Mouse (Mus musculus) layer of hippocampus, adult 11-12 months (tissue): ENCODE measurements around the gene Nudt5.
A peak's percentile ranks its signal among the peaks of the same experiment; 100 is the strongest.

Experiments used
- DNase-seq: peaks from one replicate; pipeline ENCODE4 v3.0.0; 2022; ENCODE audit warnings: low spot score

The Nudt5 gene

DNA sequence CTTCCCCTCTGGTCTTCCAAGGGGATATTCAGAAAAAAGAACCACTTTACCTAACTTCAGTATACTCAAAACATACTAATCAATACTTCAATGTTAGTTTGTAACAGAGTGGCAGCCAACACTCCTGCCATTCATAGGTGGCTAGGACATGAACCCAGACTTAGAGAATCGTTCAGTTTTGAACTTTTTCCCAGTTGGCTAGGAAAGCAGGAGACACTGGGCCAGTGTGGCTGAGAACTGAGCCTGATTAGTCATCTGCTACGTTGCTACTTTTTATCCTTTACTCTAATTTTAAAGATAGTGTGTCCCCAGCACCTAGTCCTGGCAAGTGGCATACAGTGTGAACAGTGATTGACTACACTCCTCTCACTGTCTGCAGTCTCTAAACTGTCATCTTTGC, 22.9 kb downstream of the Nudt5 start:
- no peak for DNase-seq

DNA sequence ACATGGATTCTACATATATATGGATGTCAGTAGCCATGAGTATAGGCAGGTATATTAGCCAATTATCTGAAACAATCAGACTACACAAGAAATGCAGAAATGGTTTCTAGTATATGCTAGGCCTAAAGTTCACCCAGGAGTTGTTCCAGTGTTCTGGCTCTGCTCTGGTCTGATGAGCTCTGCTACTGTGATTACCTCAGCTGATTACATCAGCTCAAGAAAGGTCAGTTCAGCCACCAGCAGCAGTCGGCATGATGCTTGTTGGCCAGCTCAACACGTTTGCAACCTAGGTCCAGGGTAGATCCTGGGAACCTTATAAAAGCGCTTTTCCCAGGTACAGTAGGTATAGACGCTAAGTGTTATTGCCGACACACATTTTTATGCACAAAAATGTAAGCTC, 24.9 kb downstream of the Nudt5 start:
- DNase-seq = no peak

DNA sequence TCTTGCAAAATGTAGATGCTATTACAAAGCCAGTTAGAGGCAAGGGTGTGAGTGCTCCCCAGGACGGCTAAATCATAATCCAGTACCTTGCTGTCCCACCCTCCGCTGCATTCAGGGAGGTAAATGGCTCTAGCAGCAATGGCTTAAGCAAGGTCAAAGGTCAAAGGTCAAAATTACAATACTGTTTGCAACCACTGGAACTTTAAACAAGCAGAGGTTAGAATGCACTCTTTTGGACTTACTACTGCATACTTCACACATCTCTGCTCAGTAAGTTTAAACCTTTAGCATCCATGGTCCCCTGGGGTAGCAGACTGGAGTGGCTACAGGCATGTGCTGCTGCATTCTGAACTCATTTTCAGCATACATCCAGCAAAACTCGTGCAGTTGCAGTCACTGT, 32.6 kb downstream of the Nudt5 start:
- no peak for DNase-seq

DNA sequence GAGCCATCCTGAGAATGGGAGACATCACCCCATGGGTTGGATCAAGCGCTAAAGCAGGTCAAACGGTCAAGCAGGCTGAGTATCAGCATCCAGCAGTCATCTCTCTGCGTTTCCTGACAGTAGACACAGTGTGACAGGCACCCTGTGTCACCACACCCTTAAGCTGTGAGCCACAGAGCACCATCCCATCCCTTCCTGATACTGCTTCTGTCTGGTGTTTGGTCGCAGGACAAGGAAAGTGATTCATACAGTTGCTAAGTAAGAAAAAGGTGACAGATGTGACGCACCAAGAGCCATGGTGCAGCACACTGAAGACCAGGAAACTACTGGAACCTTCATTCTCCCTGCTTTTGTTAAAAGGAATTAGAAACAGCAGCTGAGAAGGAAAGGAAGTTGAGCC, 44.0 kb downstream of the Nudt5 start:
- no peak for DNase-seq

DNA sequence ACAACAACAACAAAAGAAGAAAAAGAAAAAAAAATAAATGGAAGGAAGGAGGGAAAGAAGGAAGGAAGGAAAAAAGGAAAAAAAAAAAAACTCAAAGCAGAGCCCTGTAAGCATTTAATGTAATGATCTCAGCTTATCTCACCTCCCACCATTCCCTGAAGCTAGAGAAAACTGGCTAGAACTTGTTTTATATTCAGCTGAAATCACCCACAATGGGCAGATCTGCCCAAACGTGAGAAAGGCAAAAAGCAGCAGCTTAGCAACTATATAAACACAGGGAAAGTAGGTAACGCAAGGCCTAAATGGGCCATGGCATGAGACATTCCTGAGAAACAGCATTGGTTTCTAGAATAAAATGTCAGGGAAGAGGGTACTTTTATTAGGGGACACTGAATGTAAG, 44.6 kb downstream of the Nudt5 start:
- no peak for DNase-seq

DNA sequence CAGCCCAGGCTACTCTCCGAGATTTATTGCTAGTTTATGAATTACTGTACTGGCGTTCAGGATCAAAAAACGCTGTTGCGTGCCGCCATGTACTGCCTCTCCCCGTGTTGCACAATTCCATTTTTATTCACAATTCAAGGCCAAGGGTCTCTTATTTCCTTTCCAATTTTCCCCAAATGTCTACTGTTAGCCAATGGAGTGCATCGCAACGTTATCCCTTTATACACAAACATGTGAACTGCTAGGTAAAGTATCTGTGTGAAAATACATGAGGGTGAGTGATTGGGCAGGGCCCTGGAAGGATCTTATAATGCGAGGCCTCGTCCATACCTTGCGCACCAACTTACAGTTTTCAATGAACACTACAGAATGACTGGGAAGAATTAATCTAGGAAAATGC, 49.5 kb downstream of the Nudt5 start:
- DNase-seq = no peak

DNA sequence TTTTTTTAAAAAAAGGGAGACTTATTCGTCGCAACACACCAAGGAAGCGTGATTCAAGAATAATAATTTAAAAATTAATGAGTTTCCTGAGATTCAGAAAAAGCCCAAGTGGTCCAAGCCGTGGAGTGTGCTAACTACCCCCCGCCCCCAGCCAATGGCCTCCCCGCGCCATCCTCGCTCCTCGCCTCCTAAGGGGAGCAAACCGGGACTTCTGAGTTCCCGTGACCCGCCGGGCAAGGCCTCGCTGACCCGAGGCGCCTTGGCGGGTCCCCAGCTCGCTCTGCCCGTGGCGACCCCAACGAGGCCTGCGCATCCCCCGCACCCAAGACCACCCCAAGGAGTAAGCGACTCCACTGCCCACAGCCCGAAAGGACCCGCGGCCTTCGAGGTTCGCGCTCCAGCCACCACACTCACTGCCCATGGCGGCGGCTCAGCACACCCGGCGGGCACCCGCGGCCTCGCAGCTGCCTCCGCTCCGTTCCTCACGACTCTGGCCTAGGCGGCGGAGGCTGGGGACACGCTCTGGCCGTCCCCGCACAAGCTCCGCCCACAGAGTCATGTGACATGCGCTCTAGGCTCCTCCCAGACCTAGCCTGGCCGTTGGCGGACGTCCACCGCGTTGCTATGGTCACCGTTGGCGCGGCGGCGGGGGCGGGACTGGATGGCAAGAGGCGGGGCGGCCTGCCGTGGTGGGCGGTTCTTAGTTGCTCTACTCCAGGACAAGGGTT, 50.2 kb downstream of the Nudt5 start, which contains the start of gene Sec61a2:
Gene Sec61a2, minus strand, starts transcription at position 590 of the 728 bp plus-strand sequence.
- DNase-seq = peak; percentile 100

DNA sequence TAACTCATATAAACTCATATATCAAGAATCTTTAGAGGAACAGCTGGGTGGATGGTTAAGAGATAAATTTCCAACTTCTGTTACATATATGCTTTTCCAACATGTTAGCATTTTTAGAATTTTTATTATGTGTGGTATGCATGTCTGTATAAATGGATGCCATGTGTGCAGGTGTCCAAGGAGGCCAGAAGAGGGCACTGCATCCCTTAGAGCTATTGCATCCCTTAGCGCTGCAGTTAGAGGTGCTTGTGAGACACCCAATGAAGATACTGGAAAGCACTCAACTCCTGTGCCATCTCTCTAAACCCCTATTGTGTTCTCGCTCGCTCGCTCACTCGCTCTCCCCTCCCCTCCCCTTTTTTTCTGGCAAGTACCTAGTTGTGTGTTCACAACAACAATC, 55.3 kb downstream of the Nudt5 start:
- DNase-seq = no peak

DNA sequence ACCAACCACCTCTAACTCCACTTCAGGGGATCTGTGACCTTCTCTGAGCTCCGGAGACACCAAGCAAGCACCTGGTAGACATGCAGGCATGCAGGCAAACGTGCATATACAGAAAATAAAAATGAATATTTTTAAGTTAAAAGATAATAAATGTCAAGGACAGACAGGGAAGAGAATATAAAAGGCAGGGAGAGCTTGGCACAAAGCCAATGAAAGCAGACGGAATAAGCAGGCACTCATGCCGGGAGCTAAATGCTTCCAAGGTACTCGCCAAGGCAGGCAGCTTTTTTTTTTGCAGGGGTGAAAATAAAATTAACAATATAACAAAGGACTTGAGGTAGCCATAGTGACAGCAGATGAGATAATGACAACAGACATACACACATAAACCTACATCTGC, 61.3 kb downstream of the Nudt5 start:
- peak; percentile 66 for DNase-seq

DNA sequence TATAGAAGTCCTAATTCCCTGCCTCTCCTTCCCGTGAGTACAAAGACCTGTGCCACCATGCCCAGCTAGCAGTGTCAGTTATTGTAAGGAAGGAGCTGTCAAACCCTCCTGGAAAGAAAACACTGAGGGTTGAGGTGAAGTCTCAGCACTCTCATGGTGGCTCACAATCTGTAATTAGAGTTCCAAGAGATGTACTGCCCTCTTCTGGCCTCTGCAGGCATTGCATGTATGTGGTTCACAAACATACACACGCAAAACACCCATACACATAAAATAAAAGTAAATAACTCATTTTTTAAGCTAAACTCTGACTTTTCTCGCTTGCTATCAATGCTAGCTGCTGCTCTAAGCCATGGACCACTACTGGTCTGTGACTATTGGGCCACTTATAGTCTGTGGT, 61.8 kb downstream of the Nudt5 start:
- no peak for DNase-seq

DNA sequence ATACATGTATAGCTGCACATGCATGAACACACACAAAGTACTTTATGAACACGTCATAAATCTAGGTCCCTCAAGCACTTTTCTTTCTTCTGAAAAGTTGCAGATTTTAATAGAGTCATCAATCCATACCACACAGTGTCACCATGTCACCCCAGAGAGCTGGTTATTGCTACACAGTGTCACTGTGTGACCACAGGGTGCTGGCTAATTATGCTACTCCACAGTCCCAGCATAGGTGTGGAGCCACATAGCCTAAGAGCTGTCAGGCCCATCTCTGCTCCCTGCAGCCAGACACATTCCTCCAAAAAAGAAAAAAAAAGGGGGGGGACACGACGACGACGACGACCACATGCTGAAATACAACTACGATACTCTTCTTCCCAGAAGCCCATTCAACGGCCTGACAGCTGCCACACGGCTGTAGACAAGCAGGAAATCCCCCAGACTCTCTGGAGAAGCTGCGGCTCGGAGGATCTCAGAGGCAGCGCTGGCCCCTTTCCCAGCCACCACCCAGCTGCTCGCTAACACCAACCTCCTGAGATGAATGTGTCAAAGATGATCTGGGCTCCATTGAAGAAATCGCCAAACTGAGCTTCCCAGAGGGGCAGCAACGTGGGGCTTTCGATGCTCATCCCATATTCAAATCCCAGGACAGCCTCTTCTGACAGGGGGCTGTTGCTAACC, 66.6 kb downstream of the Nudt5 start:
- no peak for DNase-seq
